Mouse (Mus musculus): Measurements from ENCODE around the gene Cyp2b23. TPM values are rescaled to one million over a fixed set of nuclear protein-coding genes. Genes with fewer than 3 reads are reported as not detected.
"Not testable (repeated sequence)": the region's sequence is repeated elsewhere in the genome, so short reads cannot be mapped to it uniquely, and the experiment has no call there.

The Cyp2b23 gene
- not detected in 2 replicates for polyA plus RNA-seq (2015; fragmentation: Nextera tagmentation; extraction: Ambion mirVana)

DNA sequence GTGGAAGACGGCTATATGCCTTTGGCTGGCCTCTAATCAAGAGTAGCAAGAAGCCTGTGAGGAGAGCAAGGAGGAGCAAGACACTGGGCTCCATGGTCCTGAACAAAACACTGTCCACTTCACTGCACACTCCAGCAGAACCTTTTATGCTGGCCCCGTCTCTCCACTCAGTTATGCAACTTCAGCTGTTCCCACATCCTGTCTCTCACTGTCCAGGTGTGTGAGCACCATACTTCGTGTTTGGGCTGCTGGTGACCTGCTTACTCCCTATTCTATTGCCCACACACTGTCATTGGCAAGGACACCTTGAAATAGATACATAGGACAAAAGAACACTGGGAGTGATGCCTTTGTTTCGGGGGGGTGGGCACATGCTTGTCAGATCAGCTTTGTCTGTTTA, at the start of gene Cyp2b23:
Cyp2b23 (minus strand) TSS at position 101 of the 400 bp plus-strand sequence.
- H3K4me3 ChIP-seq (ENCODE audit: low read depth, low read length), result no peak within 1 kb of the TSS
- H3K27ac ChIP-seq (ENCODE audit: low read length), result no peak within 1 kb of the TSS
- no peaks in the 10 kb centered on the region for H3K9me3 ChIP-seq (ENCODE audit: low read length)
- TF ChIP-seq CTCF (IDR thresholded peaks at IDR 0.05) (no peak), EP300 (IDR thresholded peaks at IDR 0.05) (no peak)
- no peak within 1 kb of the TSS for H3K4me2 ChIP-seq (replicated peaks; ENCODE audit: low read depth, low read length)
- no peaks in the 10 kb centered on the region for H3K4me1 ChIP-seq (ENCODE audit: insufficient read depth, low read depth, low read length)
- no peaks in the 10 kb centered on the region for H3K27me3 ChIP-seq (replicated peaks; ENCODE audit: insufficient read depth, low read length)
- ATAC-seq (no peak), DNase-seq (ENCODE audit: low spot score) (no peak)
- 69% methylated on average over 4 of the region's 4 CpGs for WGBS
- H3K36me3 ChIP-seq (ENCODE audit: insufficient read depth, low read length), result no peaks in the 10 kb centered on the region
- no peak within 1 kb of the TSS for H3K9ac ChIP-seq (replicated peaks; ENCODE audit: low read depth)

DNA sequence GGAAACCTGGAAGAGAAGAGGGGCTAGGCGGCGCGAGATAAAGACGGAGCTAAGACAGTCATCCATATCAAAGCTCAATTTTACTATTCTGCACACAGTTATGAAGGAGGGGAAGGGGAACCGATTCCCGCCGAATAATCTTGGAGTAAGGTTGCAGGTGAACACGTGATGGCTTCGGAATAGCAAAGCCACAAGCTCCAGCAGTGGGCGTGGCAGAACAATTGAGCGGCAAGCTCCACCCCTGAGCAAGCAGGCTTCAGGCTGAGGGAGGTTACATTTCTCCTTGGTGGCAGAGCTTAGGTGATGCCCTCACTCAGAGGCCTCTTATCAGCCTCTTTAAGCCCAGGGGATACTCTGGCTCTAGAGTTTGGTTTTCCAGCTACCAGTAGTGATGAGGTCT, 24.8 kb upstream of the Cyp2b23 start:
- Histone ChIP-seq H3K27me3 (replicated peaks; ENCODE audit: insufficient read depth, low read length) (no peaks in the 10 kb centered on the region), H3K4me2 (replicated peaks; ENCODE audit: low read depth, low read length) (no peak overlapping the region), H3K9me3 (ENCODE audit: low read length) (no peaks in the 10 kb centered on the region), H3K9ac (replicated peaks; ENCODE audit: low read depth) (no peak overlapping the region), H3K27ac (ENCODE audit: low read length) (no peak overlapping the region), H3K4me1 (ENCODE audit: insufficient read depth, low read depth, low read length) (no peaks in the 10 kb centered on the region), H3K36me3 (ENCODE audit: insufficient read depth, low read length) (no peaks in the 10 kb centered on the region), H3K4me3 (ENCODE audit: low read depth, low read length) (no peak overlapping the region)
- ATAC-seq (no peak), DNase-seq (ENCODE audit: low spot score) (no peak)
- TF ChIP-seq EP300 (IDR thresholded peaks at IDR 0.05), result no peak
- TF ChIP-seq CTCF (IDR thresholded peaks at IDR 0.05), result no peak
- 86% methylated on average over 11 of the region's 11 CpGs for WGBS

DNA sequence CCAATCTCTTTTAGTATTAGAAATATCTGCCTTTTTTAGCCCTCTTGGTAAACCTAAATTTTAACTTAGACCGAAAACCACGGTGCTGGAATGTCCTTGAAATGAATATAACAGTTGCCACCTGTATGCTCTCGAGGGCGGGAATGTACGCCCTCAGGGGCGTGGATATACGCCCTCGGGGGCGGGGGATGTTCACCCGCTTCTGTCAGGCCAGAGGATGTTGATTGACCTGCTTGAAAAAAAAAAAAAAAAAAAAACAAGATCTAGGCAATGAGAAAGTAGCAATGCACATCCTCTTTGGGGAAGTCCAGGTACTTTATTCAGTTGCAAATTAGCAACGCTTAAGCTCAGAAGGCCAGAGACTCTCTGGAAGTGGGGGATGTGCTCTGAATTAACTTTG, 20.8 kb upstream of the Cyp2b23 start:
- H3K27me3 ChIP-seq (replicated peaks; ENCODE audit: insufficient read depth, low read length), result no peaks in the 10 kb centered on the region
- no peak for TF ChIP-seq EP300 (IDR thresholded peaks at IDR 0.05)
- no peak for TF ChIP-seq CTCF (IDR thresholded peaks at IDR 0.05)
- no peak for DNase-seq (ENCODE audit: low spot score)
- no peak for ATAC-seq
- H3K36me3 ChIP-seq (ENCODE audit: insufficient read depth, low read length), result no peaks in the 10 kb centered on the region
- H3K27ac ChIP-seq (ENCODE audit: low read length), result no peak overlapping the region
- H3K9me3 ChIP-seq (ENCODE audit: low read length), result no peaks in the 10 kb centered on the region
- H3K4me3 ChIP-seq (ENCODE audit: low read depth, low read length), result no peak overlapping the region
- 41% methylated on average over 11 of the region's 11 CpGs for WGBS
- no peak overlapping the region for H3K9ac ChIP-seq (replicated peaks; ENCODE audit: low read depth)
- H3K4me1 ChIP-seq (ENCODE audit: insufficient read depth, low read depth, low read length), result no peaks in the 10 kb centered on the region
- no peak overlapping the region for H3K4me2 ChIP-seq (replicated peaks; ENCODE audit: low read depth, low read length)

GRCm38 (mm10) chr7:26706191-26706590, 20.0 kb upstream of the Cyp2b23 start:
- H3K27me3 ChIP-seq (replicated peaks; ENCODE audit: insufficient read depth, low read length), result not testable (repeated sequence)
- 50% methylated on average over 6 of the region's 6 CpGs for WGBS

GRCm38 (mm10) chr7:26700151-26700550, 13.9 kb upstream of the Cyp2b23 start:
- Histone ChIP-seq H3K9ac (replicated peaks; ENCODE audit: low read depth) (no peak overlapping the region), H3K4me3 (ENCODE audit: low read depth, low read length) (no peak overlapping the region), H3K4me2 (replicated peaks; ENCODE audit: low read depth, low read length) (no peak overlapping the region), H3K4me1 (ENCODE audit: insufficient read depth, low read depth, low read length) (no peaks in the 10 kb centered on the region), H3K27me3 (replicated peaks; ENCODE audit: insufficient read depth, low read length) (no peaks in the 10 kb centered on the region), H3K36me3 (ENCODE audit: insufficient read depth, low read length) (no peaks in the 10 kb centered on the region), H3K27ac (ENCODE audit: low read length) (no peak overlapping the region), H3K9me3 (ENCODE audit: low read length) (no peaks in the 10 kb centered on the region)
- ATAC-seq, result no peak
- TF ChIP-seq EP300 (IDR thresholded peaks at IDR 0.05), result no peak
- DNase-seq (ENCODE audit: low spot score), result no peak
- WGBS, result 70% methylated on average over 4 of the region's 4 CpGs

More at GRCm38 (mm10) chr7:26706191-26706590, 20.0 kb upstream of the Cyp2b23 start:
- H3K9ac ChIP-seq (replicated peaks; ENCODE audit: low read depth); ATAC-seq; H3K36me3 ChIP-seq (ENCODE audit: insufficient read depth, low read length); H3K4me1 ChIP-seq (ENCODE audit: insufficient read depth, low read depth, low read length); H3K4me3 ChIP-seq (ENCODE audit: low read depth, low read length); H3K4me2 ChIP-seq (replicated peaks; ENCODE audit: low read depth, low read length); H3K9me3 ChIP-seq (ENCODE audit: low read length); H3K27ac ChIP-seq (ENCODE audit: low read length); DNase-seq (ENCODE audit: low spot score): not testable (repeated sequence)

DNA sequence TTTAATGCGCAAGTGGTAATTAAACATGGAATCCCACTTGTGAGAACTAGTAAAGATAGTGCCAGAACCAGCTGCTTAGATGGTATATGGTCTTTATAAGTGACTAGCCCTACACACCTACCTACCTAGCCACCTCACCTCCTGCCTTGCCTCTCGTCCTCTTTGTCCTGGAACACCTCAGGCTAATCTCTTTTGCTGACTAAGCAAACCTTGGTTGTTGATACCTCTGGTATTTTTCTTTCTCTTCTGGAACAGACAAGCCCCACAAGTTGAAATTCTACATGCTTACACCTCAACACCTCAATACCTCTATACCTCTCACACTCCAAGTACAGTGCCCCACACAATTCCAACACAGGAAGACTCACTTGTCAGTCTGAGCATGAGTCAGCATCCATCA, 524 bp downstream of the Cyp2b23 start:
- H3K36me3 ChIP-seq (ENCODE audit: insufficient read depth, low read length), result no peaks in the 10 kb centered on the region
- H3K9ac ChIP-seq (replicated peaks; ENCODE audit: low read depth), result no peak overlapping the region
- 66% methylated on average over 2 of the region's 2 CpGs for WGBS
- no peaks in the 10 kb centered on the region for H3K9me3 ChIP-seq (ENCODE audit: low read length)
- TF ChIP-seq CTCF (IDR thresholded peaks at IDR 0.05), result no peak
- TF ChIP-seq EP300 (IDR thresholded peaks at IDR 0.05), result no peak
- H3K4me1 ChIP-seq (ENCODE audit: insufficient read depth, low read depth, low read length), result no peaks in the 10 kb centered on the region
- H3K27ac ChIP-seq (ENCODE audit: low read length), result no peak overlapping the region
- no peak for ATAC-seq
- DNase-seq (ENCODE audit: low spot score), result no peak
- no peak overlapping the region for H3K4me2 ChIP-seq (replicated peaks; ENCODE audit: low read depth, low read length)
- no peaks in the 10 kb centered on the region for H3K27me3 ChIP-seq (replicated peaks; ENCODE audit: insufficient read depth, low read length)
- H3K4me3 ChIP-seq (ENCODE audit: low read depth, low read length), result no peak overlapping the region

DNA sequence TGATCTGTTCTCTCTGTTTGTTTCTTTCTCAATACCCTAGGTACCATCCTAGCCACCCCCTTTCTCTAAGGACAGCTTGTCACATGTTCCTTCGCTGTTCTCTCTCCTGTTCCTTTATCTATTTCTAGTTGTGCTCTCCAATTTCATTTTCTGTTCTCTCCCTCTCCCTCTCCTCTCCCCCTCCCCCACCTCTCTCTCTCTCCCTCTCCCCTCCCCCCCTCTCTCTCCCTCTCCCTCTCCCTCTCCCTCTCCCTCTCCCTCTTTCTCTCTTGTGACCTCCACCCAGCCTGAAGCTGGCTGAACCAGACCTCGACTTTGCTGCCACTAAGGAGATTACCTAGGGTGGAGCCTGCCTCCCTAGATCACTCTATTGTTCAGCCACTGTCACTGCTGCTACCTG, 18.8 kb downstream of the Cyp2b23 start:
- not testable (repeated sequence) for H3K9ac ChIP-seq (replicated peaks; ENCODE audit: low read depth); H3K36me3 ChIP-seq (ENCODE audit: insufficient read depth, low read length); H3K4me3 ChIP-seq (ENCODE audit: low read depth, low read length); H3K4me1 ChIP-seq (ENCODE audit: insufficient read depth, low read depth, low read length); H3K27me3 ChIP-seq (replicated peaks; ENCODE audit: insufficient read depth, low read length); H3K27ac ChIP-seq (ENCODE audit: low read length); H3K9me3 ChIP-seq (ENCODE audit: low read length); H3K4me2 ChIP-seq (replicated peaks; ENCODE audit: low read depth, low read length); DNase-seq (ENCODE audit: low spot score); ATAC-seq
- whole genome bisulfite sequencing, result 11% methylated on average over 2 of the region's 2 CpGs

Measured in lung, postnatal 0 days (tissue).